Mouse (Mus musculus) heart, postnatal 0 days (tissue): ENCODE data around the gene 2010300C02Rik.

Experiments
- CTCF ChIP-seq: IDR thresholded peaks from 2 replicates; pipeline ENCODE4 v1.5.1; 2016; ENCODE audit warnings: antibody characterized with exemption, control low read depth, low read depth
- EP300 ChIP-seq: IDR thresholded peaks from 2 replicates; pipeline ENCODE4 v1.6.1; 2016; ENCODE audit warnings: antibody characterized with exemption, low read depth

DNA sequence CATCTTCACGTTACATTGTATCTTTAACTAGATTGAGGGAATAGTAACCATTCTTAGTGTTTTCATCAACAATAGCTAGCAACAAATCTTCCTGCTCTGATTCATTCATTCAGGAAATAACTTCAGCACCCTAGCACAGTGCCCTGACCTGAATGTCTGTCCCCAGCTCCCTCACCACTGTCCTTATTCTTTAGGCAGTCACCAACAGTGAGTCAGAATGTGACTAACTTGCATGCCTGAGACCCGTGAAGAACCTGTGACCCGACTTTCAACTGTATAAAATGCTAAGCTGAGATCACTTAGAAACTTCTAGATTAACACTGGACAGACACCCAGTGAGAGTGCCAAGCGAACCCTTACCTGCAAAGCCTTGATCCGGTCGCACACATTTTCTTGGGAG, 88.4 kb downstream of the 2010300C02Rik start:
- no peak for TF ChIP-seq CTCF
- no peak for TF ChIP-seq EP300
